Mouse (Mus musculus) B cell, adult (primary cell): ENCODE measurements around the gene Ccdc114. TPM values are rescaled to one million over a fixed set of nuclear protein-coding genes. Genes with fewer than 3 reads are reported as not detected.

ENCODE experiments used
- total RNA-seq: library from RNA; stranded (reverse); gene quantifications from 4 replicates; pipeline ENCODE4 v1.2.4, GENCODE M21; 2023; ENCODE audit not compliant: inconsistent age

The Ccdc114 gene
- 5.8 to 10.9 TPM (median 8.7 TPM) in 4 replicates for total RNA-seq

DNA sequence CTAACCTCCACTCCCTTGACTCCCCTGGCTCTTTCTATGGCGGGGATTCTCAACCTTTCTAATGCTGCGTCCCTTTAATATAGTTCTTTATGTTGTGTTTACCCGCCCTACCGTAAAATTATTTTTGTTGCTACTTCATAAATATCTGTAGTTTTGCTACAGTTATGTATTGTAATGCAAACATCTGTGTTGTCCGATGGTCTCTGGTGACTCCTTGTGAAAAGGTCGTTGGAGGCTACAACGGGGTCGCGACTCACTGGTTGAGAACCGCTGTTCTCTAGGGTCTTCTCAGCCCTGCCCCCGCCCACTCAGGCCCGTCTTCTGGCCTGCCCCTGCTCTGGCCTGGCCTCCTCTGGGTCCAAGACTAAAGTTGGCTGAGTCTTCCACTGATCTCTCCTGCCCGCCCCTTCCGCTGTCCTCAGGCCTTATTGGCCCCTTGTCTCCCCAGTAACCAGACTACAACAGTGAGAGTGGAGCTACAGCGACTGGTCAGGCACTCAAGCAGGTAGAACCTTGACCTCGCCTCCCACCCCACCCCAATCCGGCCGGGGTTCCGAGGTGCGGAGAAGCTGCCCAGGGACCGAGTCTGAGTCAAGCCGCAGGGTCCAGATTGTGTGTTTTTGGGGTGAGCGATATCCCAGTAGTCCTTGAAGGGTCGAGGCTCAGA is at the start of gene Ccdc114:
Gene Ccdc114, plus strand, starts transcription at position 311 of the 667 bp plus-strand sequence.

DNA sequence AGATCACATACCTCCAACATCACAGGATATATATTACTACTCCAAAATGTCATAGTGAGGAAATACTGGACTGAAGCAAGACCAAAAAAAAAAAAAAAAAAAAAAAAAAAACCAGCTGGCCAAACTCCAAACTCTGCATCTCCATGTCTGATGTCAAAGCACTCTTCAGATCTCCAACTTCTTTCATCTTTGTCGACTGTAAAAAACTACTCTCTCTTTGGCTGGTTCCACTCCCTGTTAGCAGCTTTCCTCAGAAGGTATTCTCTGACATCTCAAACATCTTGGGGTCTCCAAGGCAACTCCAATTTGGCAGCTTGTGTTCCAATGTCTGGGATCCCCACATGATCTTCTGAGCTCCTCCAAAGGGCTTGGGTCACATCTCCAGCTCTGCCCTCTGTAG is 45.6 kb upstream of the Ccdc114 start, which contains the start of gene Grin2d:
Gene Grin2d, minus strand, starts transcription at position 101 of the 400 bp plus-strand sequence.

DNA sequence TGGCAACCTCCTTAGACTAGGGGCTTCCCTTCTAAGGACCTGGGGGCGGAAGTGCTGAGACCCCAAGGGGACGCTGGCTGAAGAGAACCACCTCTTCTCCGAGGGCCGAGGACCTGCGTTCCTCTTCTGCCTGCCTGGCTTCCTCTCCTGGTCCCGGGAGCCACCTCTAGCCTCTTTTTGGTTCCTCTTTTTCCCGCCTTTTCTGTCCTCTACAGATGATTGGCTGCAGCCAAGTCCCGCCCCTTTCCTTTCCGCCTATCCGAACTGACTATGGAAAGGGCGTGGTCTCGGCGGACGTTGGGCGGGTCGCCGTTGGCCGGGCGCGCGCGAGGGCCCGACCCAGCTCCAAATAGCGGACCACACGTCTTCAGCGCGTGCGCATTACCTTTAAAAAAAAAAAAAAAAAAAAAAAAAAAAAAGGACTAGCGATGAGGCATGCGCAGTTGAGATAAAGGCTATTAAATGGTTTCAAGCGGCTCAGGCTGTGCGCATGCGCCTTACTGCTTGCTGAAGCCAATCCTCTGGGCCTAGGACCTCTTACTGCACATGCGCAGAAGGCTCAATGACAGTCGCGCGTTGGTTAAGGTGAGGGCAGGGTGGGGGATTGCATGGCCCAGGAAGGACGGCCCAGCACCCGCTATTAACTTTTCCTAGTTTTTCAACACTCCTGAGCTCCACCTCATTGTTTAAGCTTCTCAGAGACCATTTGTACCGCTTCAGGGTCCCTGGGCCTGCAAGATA is 27.2 kb upstream of the Ccdc114 start, which contains the start of the genes Syngr4 and Tmem143:
Gene Syngr4, minus strand, starts transcription at position 198 of the 741 bp plus-strand sequence.
Gene Tmem143, plus strand, starts transcription at position 425 of the 741 bp plus-strand sequence.

DNA sequence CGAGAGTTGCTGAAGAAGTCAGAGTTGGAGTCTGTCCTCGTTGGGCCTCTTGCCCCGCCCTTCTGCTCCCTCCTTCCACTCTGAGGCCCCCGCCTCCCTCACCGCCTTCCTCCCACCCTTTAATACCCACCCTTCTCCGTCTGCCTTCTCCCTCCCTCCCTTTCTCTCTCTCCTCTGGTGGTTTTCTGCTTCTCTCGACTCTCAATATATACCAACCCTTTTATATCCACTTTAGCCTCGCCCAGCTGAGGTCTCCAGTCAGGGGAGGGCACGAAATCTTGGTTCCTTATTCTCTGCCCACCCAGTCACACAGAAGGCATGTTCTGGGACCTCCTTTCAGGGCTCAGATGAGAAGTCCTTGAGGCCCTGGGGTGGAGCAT is 2.6 kb upstream of the Ccdc114 start, which contains the start of gene Emp3:
Gene Emp3, minus strand, starts transcription at position 163 of the 380 bp plus-strand sequence.

Other genes with a start within 250 kb of the Ccdc114 start
- gene Ntn5, start 240.1 kb upstream of the Ccdc114 start, total RNA-seq = 0.42 TPM in 1 of 4 replicates, not detected in the others
- gene Sec1, start 229.7 kb upstream of the Ccdc114 start, total RNA-seq = 0.27 TPM in 1 of 4 replicates, not detected in the others
- not detected in 4 replicates for gene Car11, start 224.2 kb upstream of the Ccdc114 start, total RNA-seq
- gene Dbp, start 219.0 kb upstream of the Ccdc114 start, total RNA-seq = 17.8 to 20.5 TPM (median 19.0 TPM) in 4 replicates
- 2,003 to 2,338 TPM (median 2,227 TPM) in 4 replicates for gene Rpl18, start 208.6 kb upstream of the Ccdc114 start, total RNA-seq
- gene Sphk2, start 206.1 kb upstream of the Ccdc114 start, total RNA-seq = 30.8 to 37.6 TPM (median 33.8 TPM) in 4 replicates
- gene Fam83e, start 202.9 kb upstream of the Ccdc114 start, total RNA-seq = 0.77 to 1.7 TPM (median 1.3 TPM) in 4 replicates
- gene Spaca4, start 198.3 kb upstream of the Ccdc114 start, total RNA-seq = not detected in 4 replicates
- gene Lmtk3, start 140.3 kb upstream of the Ccdc114 start, total RNA-seq = 0.19 to 0.27 TPM (median 0.21 TPM) in 3 of 4 replicates, not detected in the other
- 1.3 to 1.9 TPM in 2 of 4 replicates, not detected in the others for gene Sult2b1, start 139.4 kb upstream of the Ccdc114 start, total RNA-seq
- 136 to 151 TPM (median 143 TPM) in 4 replicates for gene Cyth2, start 109.5 kb upstream of the Ccdc114 start, total RNA-seq
- gene Kcnj14, start 99.3 kb upstream of the Ccdc114 start, total RNA-seq = 1.8 to 5.1 TPM (median 3.7 TPM) in 4 replicates
- gene Grwd1, start 93.1 kb upstream of the Ccdc114 start, total RNA-seq = 26.1 to 38.5 TPM (median 31.5 TPM) in 4 replicates
- 58.3 to 59.3 TPM (median 58.7 TPM) in 4 replicates for gene Kdelr1, start 51.3 kb upstream of the Ccdc114 start, total RNA-seq
- 0.29 to 0.55 TPM (median 0.35 TPM) in 4 replicates for gene Grin2d, start 45.7 kb upstream of the Ccdc114 start, total RNA-seq
- gene Syngr4, start 27.4 kb upstream of the Ccdc114 start, total RNA-seq = not detected in 4 replicates
- gene Tmem143, start 27.1 kb upstream of the Ccdc114 start, total RNA-seq = 5.5 to 10.0 TPM (median 7.1 TPM) in 4 replicates
- 184 to 230 TPM (median 195 TPM) in 4 replicates for gene Emp3, start 2.7 kb upstream of the Ccdc114 start, total RNA-seq
- not detected in 4 replicates for gene Abcc6, start 106.2 kb downstream of the Ccdc114 start, total RNA-seq
- gene Nomo1, start 109.6 kb downstream of the Ccdc114 start, total RNA-seq = 39.4 to 45.3 TPM (median 42.4 TPM) in 4 replicates
- gene Kcnj11, start 176.7 kb downstream of the Ccdc114 start, total RNA-seq = not detected in 4 replicates